Mouse (Mus musculus): ENCODE data around the gene Cntnap5a.

The Cntnap5a gene

DNA sequence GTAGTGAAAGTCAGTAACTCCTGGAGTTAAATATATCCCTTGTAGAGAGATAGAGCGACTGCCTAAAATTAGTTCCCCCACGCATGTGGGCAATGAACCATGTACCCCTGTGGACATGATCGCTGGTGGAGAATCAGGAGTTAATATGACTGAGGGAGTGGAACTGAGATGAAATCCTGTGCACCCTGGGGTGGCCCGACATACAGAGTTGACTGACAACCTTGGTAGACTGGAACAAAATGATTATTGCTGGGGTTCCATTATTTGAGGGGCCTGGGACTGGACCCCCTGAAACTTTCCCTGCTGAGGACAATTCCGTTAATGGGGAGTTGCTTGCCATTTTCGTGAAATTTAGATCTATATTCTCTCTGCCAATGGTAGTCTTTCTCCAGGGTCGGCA, 683.0 kb downstream of the Cntnap5a start:
- DNase-seq: no peak

DNA sequence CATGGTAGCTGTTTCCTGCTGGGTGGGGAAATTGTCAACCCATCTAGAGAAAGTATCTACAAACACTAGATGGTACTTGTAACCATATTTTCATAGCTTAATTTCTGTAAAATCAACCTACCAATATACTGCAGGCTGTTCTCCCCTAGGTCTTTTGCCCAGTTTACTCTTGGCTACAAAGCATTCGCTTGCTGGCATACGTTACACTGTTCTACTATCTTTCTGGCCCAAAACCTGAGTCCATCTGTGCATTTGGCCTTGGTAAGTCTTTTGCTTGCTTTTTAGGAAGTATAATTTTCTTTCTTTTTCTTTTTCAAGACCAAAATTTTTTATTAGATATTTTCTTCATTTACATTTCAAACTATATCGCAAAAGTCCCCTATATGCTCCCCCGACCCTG, 686.3 kb downstream of the Cntnap5a start:
- peak; percentile 62 to 66 for DNase-seq

- DNase-seq: peak; percentile 62
Measured at GRCm38 (mm10) chr1:116373551-116373950, 689.0 kb downstream of the Cntnap5a start.

- DNase-seq: no peak
Measured at GRCm38 (mm10) chr1:116392390-116392789, 707.8 kb downstream of the Cntnap5a start.

- DNase-seq: peak; percentile 3 to 6
Measured at GRCm38 (mm10) chr1:116401996-116402656, 717.6 kb downstream of the Cntnap5a start.

DNA sequence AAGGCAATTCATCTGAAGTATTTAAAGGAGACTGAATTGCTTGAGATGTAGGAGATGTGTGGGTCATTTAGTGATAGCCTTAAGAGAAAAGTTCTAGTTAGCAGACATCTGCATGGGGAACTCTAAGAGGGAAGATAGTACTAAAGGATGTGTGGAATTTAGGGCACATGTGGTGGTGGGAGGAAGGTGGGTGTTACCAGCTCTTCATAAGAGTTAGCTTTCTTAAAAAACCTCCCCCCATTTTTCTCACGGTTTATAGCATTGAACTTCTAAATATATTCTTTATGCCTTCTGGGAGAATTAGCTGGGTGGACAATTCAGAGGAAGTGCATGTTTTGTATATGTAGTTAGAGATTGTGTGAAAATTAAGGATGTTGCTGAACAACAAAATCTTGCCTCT, 725.3 kb downstream of the Cntnap5a start:
- no peak for DNase-seq

DNA sequence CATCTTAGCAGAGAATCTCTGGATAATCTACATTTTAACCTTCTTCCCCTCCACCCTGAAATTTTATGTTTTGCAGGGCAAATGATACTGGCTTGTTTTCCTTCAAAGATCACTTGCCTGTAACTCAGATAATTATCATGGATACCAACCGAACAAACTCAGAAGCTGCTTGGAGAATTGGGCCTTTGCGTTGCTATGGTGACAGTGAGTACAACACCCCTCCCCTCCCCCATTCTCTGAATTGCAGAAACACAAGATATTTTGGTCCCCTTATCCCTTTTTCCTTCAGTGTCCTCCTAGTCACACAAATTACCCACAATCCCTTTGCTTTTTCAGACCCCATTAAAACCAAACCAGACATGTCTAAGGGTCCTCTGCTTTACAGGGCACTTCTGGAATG, 743.8 kb downstream of the Cntnap5a start:
- DNase-seq: no peak

DNA sequence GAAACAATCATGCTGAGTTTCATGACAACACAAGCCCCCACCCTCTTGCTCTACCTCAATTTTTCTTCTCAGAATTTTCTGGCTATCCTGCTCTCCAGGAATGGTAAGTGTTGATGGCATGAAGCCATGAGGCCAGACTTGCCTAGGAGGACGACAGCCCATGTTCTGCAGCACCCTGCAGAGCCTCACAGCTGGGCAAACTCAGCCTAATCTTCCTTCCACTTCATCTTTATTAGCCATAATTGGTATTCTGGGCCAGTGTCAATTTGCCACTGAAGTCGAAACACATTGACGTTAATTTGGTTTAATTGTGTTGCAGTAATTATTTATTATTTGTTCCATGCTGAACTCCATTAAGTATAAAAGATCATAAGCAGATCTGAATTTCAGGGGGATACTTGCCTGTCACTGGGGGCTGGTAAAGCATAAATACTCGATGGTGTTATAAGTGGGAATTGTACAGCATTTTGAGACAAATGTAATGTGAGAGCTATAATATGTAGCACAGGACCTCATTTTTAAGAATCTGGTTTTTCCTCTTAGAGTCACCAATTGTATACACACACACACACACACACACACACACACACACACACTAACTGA, 770.7 kb downstream of the Cntnap5a start:
- peak; percentile 71 to 78 for DNase-seq

DNA sequence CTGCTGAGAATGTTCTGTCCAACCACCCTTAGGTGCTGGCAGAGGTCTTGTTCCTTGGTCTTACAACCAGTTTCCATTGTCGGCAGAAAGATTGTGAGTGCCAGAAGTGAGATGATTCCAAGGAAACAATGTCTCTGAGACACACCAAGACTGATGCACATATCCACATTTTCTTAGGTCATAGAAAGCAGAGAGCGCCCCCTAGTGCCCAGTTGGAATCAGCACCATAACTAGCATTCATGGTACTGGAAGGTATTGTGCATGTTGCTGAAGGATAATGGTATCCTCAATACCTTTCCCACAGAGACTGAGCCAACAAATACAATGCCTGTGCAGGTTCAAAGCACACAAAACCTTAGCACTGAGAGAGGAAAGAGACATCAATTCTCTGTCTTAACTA, 793.1 kb downstream of the Cntnap5a start:
- DNase-seq: peak; percentile 86 to 89

DNA sequence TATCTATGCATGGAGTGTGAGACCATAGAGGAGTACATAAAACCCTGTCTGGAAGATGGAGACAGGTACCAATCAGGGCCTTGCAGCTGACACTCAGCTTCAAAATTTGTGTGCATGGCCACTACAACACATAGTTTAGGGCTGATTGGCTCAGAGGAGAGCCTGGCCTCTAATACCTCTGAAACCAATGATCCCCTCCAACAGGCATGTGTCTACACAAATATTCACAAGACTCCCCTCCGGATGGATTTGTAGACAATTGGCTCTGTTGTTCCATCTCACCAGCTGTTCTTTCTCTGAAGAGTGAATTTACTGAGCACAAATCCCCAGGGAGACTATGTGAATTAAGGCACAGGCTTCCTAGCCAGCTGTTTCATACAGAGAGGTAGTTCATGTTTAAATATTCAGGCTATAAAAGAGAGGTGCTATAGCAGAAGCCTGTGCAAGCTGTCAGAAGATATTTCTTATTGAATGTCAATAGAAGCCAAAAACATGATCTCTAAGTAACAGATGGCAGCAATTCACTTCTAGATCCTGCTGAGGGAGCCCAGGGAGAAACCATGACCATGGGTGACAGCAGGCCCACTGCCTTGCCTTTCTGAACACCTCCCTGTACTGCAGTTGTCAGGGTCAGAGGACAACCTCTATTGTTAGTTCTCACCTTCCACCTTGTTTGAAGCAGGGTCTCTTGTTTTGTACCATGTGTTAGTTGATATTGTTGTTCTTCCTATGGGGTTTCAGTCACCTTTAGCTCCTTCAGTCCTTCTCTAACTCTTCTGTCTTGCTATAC, 804.4 kb downstream of the Cntnap5a start:
- no peak for DNase-seq

DNA sequence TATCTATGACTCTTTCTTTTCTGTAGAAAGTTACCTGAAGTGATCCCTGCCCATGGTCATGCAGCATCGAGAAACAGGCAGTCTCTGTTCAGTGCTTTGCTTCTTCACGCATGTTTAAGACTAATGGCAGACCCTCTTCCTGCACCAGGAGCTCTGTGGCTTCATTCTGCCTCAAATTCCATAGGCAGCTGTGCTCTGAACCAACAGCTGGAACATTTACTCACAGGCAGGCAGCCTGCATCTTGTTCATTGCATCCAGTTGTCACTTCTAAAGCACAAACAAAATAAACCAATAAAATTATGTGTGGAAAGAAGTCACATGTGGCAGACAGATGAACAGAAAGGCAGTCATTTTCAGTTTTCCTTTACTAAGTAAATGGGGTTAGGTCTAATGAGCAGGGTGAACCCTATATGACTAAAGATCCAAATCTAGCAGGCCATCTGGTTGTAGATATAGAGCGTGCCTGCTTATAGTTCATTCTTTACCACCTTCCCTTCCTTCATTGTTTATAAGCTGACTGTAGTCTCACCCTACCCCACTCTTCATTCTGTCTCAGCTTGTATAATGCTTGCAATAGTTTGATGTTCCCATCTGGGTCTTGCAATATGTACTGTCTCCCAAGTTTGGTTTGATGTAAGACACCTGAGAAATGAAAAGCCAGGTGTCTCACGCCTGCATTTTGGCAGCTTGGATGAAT, 893.6 kb downstream of the Cntnap5a start:
- DNase-seq: peak; percentile 38 to 40

- no peak for DNase-seq
Measured at GRCm38 (mm10) chr1:116616272-116616671, 931.7 kb downstream of the Cntnap5a start.

All from cerebellum, postnatal 10 days (tissue).